Mouse (Mus musculus) myocyte (in vitro differentiated cells): ENCODE data around the gene Ptgir. TPM values are rescaled to one million over a fixed set of nuclear protein-coding genes. Genes with fewer than 3 reads are reported as not detected.

Experiments
- H3K27me3 ChIP-seq: one replicate; pipeline ENCODE4 v1.6.1; 2011; ENCODE audit not compliant: control insufficient read depth, insufficient read depth, insufficient read length
- H3K36me3 ChIP-seq: one replicate; pipeline ENCODE4 v1.6.1; 2011; ENCODE audit not compliant: control insufficient read depth, insufficient read depth
- H3K4me2 ChIP-seq: one replicate; pipeline ENCODE4 v1.6.1; 2011; ENCODE audit warnings: low read depth, control low read depth
- H3K4me3 ChIP-seq: one replicate; pipeline ENCODE4 v1.5.1; 2011; ENCODE audit warnings: mild to moderate bottlenecking, control low read depth, moderate library complexity
- H3K79me2 ChIP-seq: one replicate; pipeline ENCODE4 v1.6.1; 2011; ENCODE audit not compliant: control insufficient read depth, insufficient read depth
- H3ac ChIP-seq: one replicate; pipeline ENCODE4 v1.6.1; 2011; ENCODE audit not compliant: control insufficient read depth, insufficient read length
- CEBPB ChIP-seq: IDR thresholded peaks from 2 replicates; pipeline ENCODE4 v1.6.1; 2011; ENCODE audit warnings: mild to moderate bottlenecking, moderate library complexity; ENCODE audit not compliant: poor library complexity, insufficient read depth, severe bottlenecking
- E2F4 ChIP-seq: IDR thresholded peaks from one replicate; pipeline ENCODE4 v1.6.1; 2011; ENCODE audit warnings: mild to moderate bottlenecking, control low read depth, moderate library complexity; ENCODE audit not compliant: insufficient read depth
- MAX ChIP-seq: IDR thresholded peaks from one replicate; pipeline ENCODE4 v1.6.1; 2011; ENCODE audit warnings: low read depth, mild to moderate bottlenecking, control low read depth
- MYOD1 ChIP-seq, 3 experiments: IDR thresholded peaks; one replicate each; pipeline ENCODE4 v1.6.1; 2011; ENCODE audit warnings: control low read depth in 2 of 3, low read depth in 2 of 3, mild to moderate bottlenecking in 2 of 3, moderate library complexity in 1 of 3; ENCODE audit not compliant: insufficient read length in 2 of 3, control insufficient read depth in 1 of 3
- MYOG ChIP-seq, 3 experiments: IDR thresholded peaks; one replicate each; pipeline ENCODE4 v1.6.1; 2011; ENCODE audit warnings: control low read depth in 2 of 3, low read depth in 2 of 3, mild to moderate bottlenecking in 2 of 3; ENCODE audit not compliant: insufficient read length in 2 of 3, control insufficient read depth in 1 of 3, insufficient read depth in 1 of 3
- POLR2A ChIP-seq: IDR thresholded peaks from one replicate; pipeline ENCODE4 v1.6.1; 2011; ENCODE audit warnings: low read depth, mild to moderate bottlenecking, control low read depth, moderate library complexity; ENCODE audit not compliant: insufficient read length
- POLR2AphosphoS2 ChIP-seq: IDR thresholded peaks from one replicate; pipeline ENCODE4 v1.6.1; 2011; ENCODE audit warnings: low read depth, control low read depth; ENCODE audit not compliant: insufficient read length
- REST ChIP-seq: IDR thresholded peaks from one replicate; pipeline ENCODE4 v1.6.1; 2011; ENCODE audit warnings: mild to moderate bottlenecking, control low read depth, moderate library complexity; ENCODE audit not compliant: insufficient read depth, insufficient read length
- SRF ChIP-seq: IDR thresholded peaks from one replicate; pipeline ENCODE4 v1.6.1; 2011; ENCODE audit warnings: low read depth; ENCODE audit not compliant: control insufficient read depth, insufficient read length
- TCF12 ChIP-seq: IDR thresholded peaks from one replicate; pipeline ENCODE4 v1.6.1; 2011; ENCODE audit warnings: mild to moderate bottlenecking, control low read depth; ENCODE audit not compliant: poor library complexity, insufficient read depth, severe bottlenecking
- TCF3 ChIP-seq: IDR thresholded peaks from one replicate; pipeline ENCODE4 v1.6.1; 2011; ENCODE audit warnings: low read depth, control low read depth; ENCODE audit not compliant: insufficient read length
- USF1 ChIP-seq: IDR thresholded peaks from one replicate; pipeline ENCODE4 v1.6.1; 2011; ENCODE audit warnings: low read depth, mild to moderate bottlenecking, control low read depth, moderate library complexity
- polyA plus RNA-seq: library from polyadenylated mRNA; unstranded; fragments of >200 nt; fragmentation: generic; extraction: Trizol; gene quantifications from one replicate; pipeline ENCODE4 v1.2.1, GENCODE M21; 2012; ENCODE audit warnings: missing spikeins

Gene Ptgir
- polyA plus RNA-seq, 1 experiment = 2.6 TPM

- peaks cover 9% of the 10 kb centered on the region for H3K79me2 ChIP-seq
- H3K4me2 ChIP-seq = peak overlapping the region; percentile 74
- no peaks in the 10 kb centered on the region for H3K27me3 ChIP-seq
- H3K36me3 ChIP-seq = no peaks in the 10 kb centered on the region
- H3ac ChIP-seq = no peak overlapping the region
- peak in 2 of 3 experiments; percentile 32 to 78 for TF ChIP-seq MYOD1 (IDR thresholded peaks at IDR 0.05; ENCODE audit: control insufficient read depth in 1 of 3, insufficient read length in 2 of 3, low read depth in 2 of 3)
- TF ChIP-seq REST = no peak
- TF ChIP-seq MYOG (IDR thresholded peaks at IDR 0.05; ENCODE audit: control insufficient read depth in 1 of 3, insufficient read depth in 1 of 3, insufficient read length in 2 of 3, low read depth in 2 of 3) = peak in 2 of 3 experiments; percentile 55 to 58
- peak overlapping the region; percentile 13 for H3K4me3 ChIP-seq
Observed at GRCm38 (mm10) chr7:16908859-16909258, 2.6 kb downstream of the Ptgir start.

GRCm38 (mm10) chr7:16909909-16910308 lies 3.6 kb downstream of the Ptgir start:
- Histone ChIP-seq H3K36me3 (no peaks in the 10 kb centered on the region), H3K4me3 (peak overlapping the region; percentile 13), H3ac (no peak overlapping the region), H3K27me3 (no peaks in the 10 kb centered on the region), H3K4me2 (peak overlapping the region; percentile 74), H3K79me2 (peaks cover 9% of the 10 kb centered on the region)
- TF ChIP-seq TCF3 (no peak), SRF (no peak), POLR2A (peak; percentile 50), MYOG (IDR thresholded peaks at IDR 0.05; ENCODE audit: control insufficient read depth in 1 of 3, insufficient read depth in 1 of 3, insufficient read length in 2 of 3, low read depth in 2 of 3) (no peak), MYOD1 (IDR thresholded peaks at IDR 0.05; ENCODE audit: control insufficient read depth in 1 of 3, insufficient read length in 2 of 3, low read depth in 2 of 3) (peak in 1 of 3 experiments; percentile 5), POLR2AphosphoS2 (no peak), USF1 (no peak)

- H3K4me2 ChIP-seq = peak overlapping the region; percentile 44
- peaks cover 9% of the 10 kb centered on the region for H3K79me2 ChIP-seq
- peaks cover under 1% of the 10 kb centered on the region for H3K36me3 ChIP-seq
- H3K27me3 ChIP-seq = no peaks in the 10 kb centered on the region
- no peak overlapping the region for H3ac ChIP-seq
- no peak overlapping the region for H3K4me3 ChIP-seq
- TF ChIP-seq MYOD1 (IDR thresholded peaks at IDR 0.05; ENCODE audit: control insufficient read depth in 1 of 3, insufficient read length in 2 of 3, low read depth in 2 of 3) (no peak), MAX (no peak), TCF12 (no peak), SRF (no peak), TCF3 (no peak), CEBPB (no peak), MYOG (IDR thresholded peaks at IDR 0.05; ENCODE audit: control insufficient read depth in 1 of 3, insufficient read depth in 1 of 3, insufficient read length in 2 of 3, low read depth in 2 of 3) (no peak), REST (no peak), POLR2A (no peak), E2F4 (no peak), USF1 (no peak), POLR2AphosphoS2 (no peak)
Observed at GRCm38 (mm10) chr7:16911904-16912303, 5.6 kb downstream of the Ptgir start.

- TF ChIP-seq CEBPB (peak; percentile 61; the same call in 1 of the 2 replicates), MYOD1 (IDR thresholded peaks at IDR 0.05; ENCODE audit: control insufficient read depth in 1 of 3, insufficient read length in 2 of 3, low read depth in 2 of 3) (no peak)
- Histone ChIP-seq H3K4me2 (peak overlapping the region; percentile 44), H3K79me2 (peaks cover 9% of the 10 kb centered on the region), H3K36me3 (peaks cover 3% of the 10 kb centered on the region), H3ac (no peak overlapping the region), H3K27me3 (no peaks in the 10 kb centered on the region), H3K4me3 (no peak overlapping the region)
Observed at GRCm38 (mm10) chr7:16912360-16912759, 6.1 kb downstream of the Ptgir start.

GRCm38 (mm10) chr7:16913806-16914452 lies 7.6 kb downstream of the Ptgir start:
- H3K79me2 ChIP-seq = peaks cover 4% of the 10 kb centered on the region
- H3K4me3 ChIP-seq = no peak overlapping the region
- H3K4me2 ChIP-seq = peak overlapping the region; percentile 44
- H3K27me3 ChIP-seq = no peaks in the 10 kb centered on the region
- peaks cover 3% of the 10 kb centered on the region for H3K36me3 ChIP-seq
- TF ChIP-seq MYOG (IDR thresholded peaks at IDR 0.05; ENCODE audit: control insufficient read depth in 1 of 3, insufficient read depth in 1 of 3, insufficient read length in 2 of 3, low read depth in 2 of 3) (no peak), POLR2A (peak; percentile 22)
- no peak overlapping the region for H3ac ChIP-seq
